Mouse (Mus musculus) cerebellum, postnatal 4 days (tissue): ENCODE measurements around the gene Shisa3.

ENCODE experiments used
- DNase-seq, 2 experiments: peaks; one replicate each; pipeline ENCODE4 v3.0.0; 2022; ENCODE audit warnings: low spot score in 2 of 2, mixed read lengths in 1 of 2

The Shisa3 gene

GRCm38 (mm10) chr5:67607804-67608673, at the start of gene Shisa3:
Gene Shisa3, plus strand, starts transcription at chr5:67607882.
- DNase-seq = peak in 1 of 2 experiments; percentile 31

- DNase-seq = no peak
Observed at GRCm38 (mm10) chr5:67558644-67559043, 49.0 kb upstream of the Shisa3 start.

DNA sequence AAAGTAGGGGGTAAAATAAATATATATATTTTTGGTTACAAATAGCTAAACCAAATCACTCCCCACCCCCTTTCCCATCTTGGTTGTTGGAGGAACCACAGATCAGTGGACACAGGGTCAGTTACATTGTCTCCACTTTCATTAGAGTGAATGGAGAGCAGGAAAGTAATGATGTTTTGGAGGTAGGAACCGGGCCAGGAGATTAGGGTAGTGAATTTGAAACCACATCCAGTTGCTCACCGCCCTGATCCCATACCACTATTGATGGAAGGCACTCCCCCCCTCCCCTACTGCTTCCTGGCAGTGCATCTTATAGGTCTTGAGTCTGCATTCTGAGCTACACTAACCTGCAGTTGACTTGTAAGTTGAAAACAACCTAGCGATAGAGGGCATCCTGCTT, 48.6 kb upstream of the Shisa3 start:
- DNase-seq = no peak

GRCm38 (mm10) chr5:67572552-67573155, 35.0 kb upstream of the Shisa3 start:
- DNase-seq = no peak

DNA sequence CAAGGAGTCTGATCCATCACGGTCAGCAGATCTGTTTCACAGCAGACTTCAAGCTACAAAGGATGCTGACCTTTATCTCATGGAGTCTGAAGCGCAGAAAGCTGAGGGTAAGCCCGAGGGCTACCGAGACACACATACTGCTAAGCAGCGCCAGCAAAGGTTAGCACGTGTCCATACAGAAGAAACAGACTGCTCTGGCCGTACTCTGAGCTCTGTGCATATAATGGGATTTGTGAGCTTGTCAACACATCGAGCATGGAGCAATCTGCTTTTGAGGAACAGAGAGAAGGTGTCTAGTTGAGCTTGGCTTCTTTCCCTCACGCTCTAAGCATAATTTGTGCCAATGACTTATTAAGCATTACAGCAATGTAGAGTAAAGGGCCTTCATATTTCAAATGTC, 33.6 kb upstream of the Shisa3 start:
- no peak for DNase-seq

GRCm38 (mm10) chr5:67575705-67576104, 32.0 kb upstream of the Shisa3 start:
- DNase-seq = no peak

DNA sequence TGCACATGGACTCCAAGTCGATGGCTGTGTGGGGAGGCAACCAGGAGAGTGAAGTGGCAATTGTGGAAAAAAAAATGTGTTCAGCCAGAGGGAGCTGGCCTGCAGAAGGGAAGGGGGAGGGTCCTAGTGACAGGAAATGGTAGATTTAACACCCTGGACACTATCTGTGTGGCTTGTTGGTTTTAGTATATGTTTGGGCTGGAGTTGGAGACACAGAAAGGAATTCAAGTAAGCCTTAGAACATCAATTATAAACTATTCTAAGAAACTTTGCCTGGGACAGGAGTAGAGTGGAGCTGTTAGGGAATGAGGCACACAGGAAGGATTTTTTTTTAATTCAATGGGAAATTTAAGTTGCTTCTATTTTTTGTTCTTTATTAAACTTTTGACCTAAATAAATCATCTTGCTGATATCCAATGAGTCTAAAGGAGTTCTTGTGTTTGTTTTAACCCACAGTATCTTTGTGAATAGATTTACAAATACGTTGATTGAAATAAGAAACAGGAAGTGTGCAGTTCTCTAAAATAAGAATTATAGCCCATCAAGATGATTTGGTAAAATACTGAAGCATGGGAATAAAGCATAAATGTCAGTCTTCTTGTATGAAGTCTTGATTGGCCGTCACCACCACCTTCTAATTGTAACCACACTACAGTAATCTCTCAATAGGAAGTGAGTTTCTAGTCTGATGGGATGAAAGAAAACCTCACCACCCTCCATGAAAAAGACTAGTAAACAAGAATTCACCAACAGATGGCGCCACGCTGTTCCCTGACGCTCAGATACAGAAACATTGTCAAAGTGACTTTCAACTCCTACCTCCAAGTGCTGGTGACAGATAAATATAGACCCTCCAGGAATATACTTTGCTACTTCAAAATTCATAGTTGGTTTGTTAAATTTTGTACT, 27.7 kb upstream of the Shisa3 start:
- DNase-seq = no peak

- DNase-seq = no peak
Observed at GRCm38 (mm10) chr5:67595070-67595469, 12.6 kb upstream of the Shisa3 start.

GRCm38 (mm10) chr5:67595629-67596028, 12.1 kb upstream of the Shisa3 start:
- no peak for DNase-seq

DNA sequence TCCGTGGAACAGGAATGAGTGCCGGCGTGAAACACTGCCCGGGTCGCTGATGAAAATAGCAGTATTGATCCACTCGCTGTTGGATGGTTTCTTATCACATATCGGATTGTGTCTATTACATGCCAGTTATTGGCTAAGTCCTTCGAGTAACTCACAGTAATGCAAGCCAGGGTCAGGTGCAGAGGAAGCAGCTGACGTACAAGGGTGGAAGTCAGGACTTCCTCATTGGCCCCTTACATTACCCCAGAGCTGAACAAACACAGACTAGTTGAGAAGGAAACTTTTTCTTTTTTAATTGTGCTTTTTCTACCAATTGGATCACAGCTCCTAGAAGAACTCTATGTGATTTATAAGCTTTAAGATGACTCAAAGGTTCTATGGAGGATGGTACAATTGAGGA, 7.7 kb upstream of the Shisa3 start:
- DNase-seq = no peak

GRCm38 (mm10) chr5:67605951-67606350, 1.7 kb upstream of the Shisa3 start:
- DNase-seq = no peak

DNA sequence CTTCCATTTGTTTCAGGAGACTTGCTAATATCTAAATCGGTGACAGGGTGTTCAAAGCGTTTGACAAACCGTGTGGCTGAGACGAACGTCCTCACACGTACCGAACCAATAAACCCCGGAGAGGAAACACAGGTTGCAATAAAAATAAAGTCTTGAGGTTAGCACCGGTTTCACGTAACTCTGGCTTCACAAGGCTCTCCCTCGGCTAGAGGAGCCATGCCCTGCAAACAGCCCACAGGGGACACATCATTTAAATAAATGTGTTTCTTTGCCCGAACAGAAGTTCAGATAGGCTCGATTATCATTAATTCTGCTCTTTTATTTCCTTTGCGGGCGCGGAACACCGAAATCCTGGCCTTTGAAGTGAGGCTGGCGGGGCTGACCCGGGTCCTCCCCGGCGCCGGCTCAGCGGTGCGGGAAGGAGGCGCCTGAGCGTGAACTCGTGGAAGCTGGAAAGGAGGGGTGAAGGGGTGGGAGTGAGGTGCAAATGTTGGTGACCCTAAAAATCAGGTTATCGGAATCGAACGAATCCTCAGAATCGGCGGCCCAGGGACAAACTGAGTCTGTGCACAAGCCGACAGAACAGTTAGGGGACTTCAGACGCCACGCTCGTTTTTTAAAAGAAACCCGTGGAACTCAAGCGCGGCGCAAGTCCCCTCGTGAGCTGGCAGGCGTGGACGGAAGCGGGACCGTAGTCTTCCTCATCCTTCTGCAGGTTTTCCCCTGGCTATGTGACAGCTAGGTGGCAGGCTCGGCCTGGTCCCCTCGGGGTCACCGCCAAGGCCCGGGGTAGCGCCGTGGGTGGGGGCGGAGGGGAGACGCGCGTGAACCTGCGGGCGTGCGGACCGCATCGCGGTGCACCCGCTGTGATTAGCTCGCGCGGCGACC, 522 bp upstream of the Shisa3 start:
- peak in 1 of 2 experiments; percentile 17 for DNase-seq

- DNase-seq = no peak
Observed at GRCm38 (mm10) chr5:67608674-67609519, 1.2 kb downstream of the Shisa3 start.

- no peak for DNase-seq
Observed at GRCm38 (mm10) chr5:67609520-67609837, 1.8 kb downstream of the Shisa3 start.

- no peak for DNase-seq
Observed at GRCm38 (mm10) chr5:67621230-67621629, 13.5 kb downstream of the Shisa3 start.

DNA sequence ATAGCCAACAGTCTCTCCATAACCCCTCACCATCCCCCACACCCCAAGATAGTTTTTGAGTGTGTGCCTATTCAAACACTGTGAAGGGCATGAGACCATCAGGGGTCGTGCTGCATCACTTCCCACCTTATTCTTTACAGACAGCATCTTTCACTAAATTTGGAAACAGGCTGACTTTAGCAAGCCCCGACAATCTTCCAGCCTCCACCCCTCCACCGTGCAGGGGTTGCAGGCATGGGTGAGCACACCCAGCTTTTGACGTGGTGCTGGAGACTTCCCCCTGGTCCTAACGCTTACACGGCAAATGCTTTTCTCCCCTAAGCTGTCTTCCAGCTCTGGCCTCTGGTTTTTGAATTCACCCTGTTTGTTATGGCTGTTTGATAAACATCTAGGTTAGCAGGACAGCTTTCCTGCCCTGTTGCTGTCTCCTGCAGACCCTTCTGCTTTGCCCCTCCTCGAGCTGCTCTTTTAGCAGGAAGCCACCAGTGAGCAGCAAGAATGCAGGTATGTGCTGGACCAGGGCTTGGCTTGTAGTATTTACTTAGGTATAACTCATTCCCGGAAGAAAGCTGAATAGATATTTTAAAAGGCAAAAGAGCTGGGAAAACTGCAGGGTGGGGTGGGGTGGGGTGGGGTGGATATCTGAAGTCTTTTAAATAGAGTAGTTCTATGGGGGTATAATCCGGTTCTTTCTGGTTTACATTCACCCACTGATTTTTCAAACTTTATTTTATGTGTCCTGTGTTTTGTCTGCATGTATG, 20.7 kb downstream of the Shisa3 start:
- DNase-seq = no peak

- no peak for DNase-seq
Observed at GRCm38 (mm10) chr5:67629440-67629839, 21.8 kb downstream of the Shisa3 start.

DNA sequence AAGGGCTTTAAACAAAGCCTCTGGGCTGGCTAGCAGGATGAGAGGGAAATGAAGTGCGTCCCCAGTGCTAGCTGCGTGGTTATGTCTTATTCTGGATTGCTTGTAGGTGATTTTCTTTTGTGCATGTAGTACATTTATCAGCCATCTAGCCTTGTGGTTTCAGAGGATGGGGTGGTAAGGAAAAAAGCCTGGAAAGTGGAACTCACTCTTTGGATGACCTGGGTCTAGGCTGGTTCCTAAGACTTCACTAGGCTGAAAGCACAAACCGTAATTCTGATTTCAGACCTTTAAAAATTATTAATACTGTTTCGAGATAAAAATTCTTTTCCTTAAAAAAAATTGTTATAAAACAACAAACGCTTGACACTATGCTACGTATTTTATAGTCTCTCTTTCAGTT, 22.2 kb downstream of the Shisa3 start:
- no peak for DNase-seq

DNA sequence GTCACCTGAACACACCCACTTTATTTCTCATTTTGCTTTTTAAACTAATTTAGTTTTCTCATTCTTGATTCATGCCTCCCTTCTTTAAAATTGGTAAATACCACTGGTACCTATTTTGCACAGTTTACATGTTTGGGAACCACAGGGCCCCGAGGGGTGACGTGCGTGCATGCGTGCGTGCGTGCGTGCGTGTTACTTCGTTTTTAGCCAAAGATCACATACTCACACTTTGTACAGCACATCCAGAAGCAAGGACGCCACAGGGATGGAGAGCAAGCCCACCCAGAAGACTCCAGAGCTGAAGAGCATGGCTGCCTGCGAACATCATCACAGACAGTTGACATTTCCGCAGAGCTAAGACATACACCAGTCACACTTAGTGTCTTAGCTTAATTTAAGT, 23.6 kb downstream of the Shisa3 start:
- DNase-seq = no peak
